Mouse (Mus musculus) right cerebral cortex, postnatal 14 days (tissue): ENCODE data around the gene Pla2g10.
"Not testable (repeated sequence)": the region's sequence is repeated elsewhere in the genome, so short reads cannot be mapped to it uniquely, and the experiment has no call there.

ENCODE experiments used
- DNase-seq: peaks from one replicate; pipeline ENCODE4 v3.0.0; 2022

Gene Pla2g10

GRCm38 (mm10) chr16:13727811-13728335 lies 2.9 kb downstream of the Pla2g10 start:
- DNase-seq: no peak

- no peak for DNase-seq
Measured at GRCm38 (mm10) chr16:13722937-13723336, 7.8 kb downstream of the Pla2g10 start.

GRCm38 (mm10) chr16:13716821-13717553 lies 13.8 kb downstream of the Pla2g10 start:
- DNase-seq: no peak

GRCm38 (mm10) chr16:13714910-13715309 lies 15.9 kb downstream of the Pla2g10 start:
- DNase-seq: no peak

- no peak for DNase-seq
Measured at GRCm38 (mm10) chr16:13704676-13705075, 26.1 kb downstream of the Pla2g10 start.

GRCm38 (mm10) chr16:13702184-13702583 lies 28.6 kb downstream of the Pla2g10 start:
- no peak for DNase-seq

GRCm38 (mm10) chr16:13698998-13699397 lies 31.8 kb downstream of the Pla2g10 start:
- DNase-seq: no peak

- no peak for DNase-seq
Measured at GRCm38 (mm10) chr16:13678601-13679319, 52.0 kb downstream of the Pla2g10 start.

- no peak for DNase-seq
Measured at GRCm38 (mm10) chr16:13674511-13674910, 56.3 kb downstream of the Pla2g10 start.

GRCm38 (mm10) chr16:13673114-13673513 lies 57.7 kb downstream of the Pla2g10 start:
- no peak for DNase-seq

GRCm38 (mm10) chr16:13672386-13672898 lies 58.3 kb downstream of the Pla2g10 start:
- peak; percentile 41 for DNase-seq

- peak; percentile 86 for DNase-seq
Measured at GRCm38 (mm10) chr16:13671685-13672385, 58.9 kb downstream of the Pla2g10 start, which contains the start of the genes Bfar and 3110001I22Rik. TSS of gene Bfar (plus strand) at chr16:13671858. TSS of gene 3110001I22Rik (plus strand) at chr16:13671929.

GRCm38 (mm10) chr16:13670896-13671295 lies 59.9 kb downstream of the Pla2g10 start:
- DNase-seq: not testable (repeated sequence)

- no peak for DNase-seq
Measured at GRCm38 (mm10) chr16:13669282-13669681, 61.5 kb downstream of the Pla2g10 start.

GRCm38 (mm10) chr16:13668402-13669108 lies 62.2 kb downstream of the Pla2g10 start:
- no peak for DNase-seq

- peak; percentile 93 for DNase-seq
Measured at GRCm38 (mm10) chr16:13667878-13668343, 62.9 kb downstream of the Pla2g10 start, which contains the start of gene Parn. TSS of gene Parn (minus strand) at chr16:13668170.
